Mouse (Mus musculus) CH12.LX (cell line): ENCODE data around the gene Npas4. TPM values are rescaled to one million over a fixed set of nuclear protein-coding genes. Genes with fewer than 3 reads are reported as not detected.

Source experiments
- DNase-seq: peaks from one replicate; pipeline ENCODE4 v3.0.0-alpha.2; 2013; ENCODE audit errors: extremely low read depth
- H3K27ac ChIP-seq: 2 replicates; pipeline ENCODE4 v1.5.1; 2012; ENCODE audit warnings: low read depth, mild to moderate bottlenecking, control low read depth, moderate library complexity; ENCODE audit not compliant: insufficient read depth
- H3K27me3 ChIP-seq: replicated peaks from 2 replicates; pipeline ENCODE3; 2012; ENCODE audit warnings: inconsistent platforms
- H3K36me3 ChIP-seq, 2 experiments: replicated peaks in 1 of 2; 2 replicates each; pipeline versions ENCODE3 to v1.6.1; 2012; ENCODE audit warnings: inconsistent platforms in 1 of 2, low read length in 1 of 2, mild to moderate bottlenecking in 1 of 2, mixed read lengths in 1 of 2, moderate library complexity in 1 of 2; ENCODE audit not compliant: control insufficient read depth in 1 of 2, insufficient read depth in 1 of 2
- H3K4me1 ChIP-seq, 2 experiments: 2 replicates each; pipeline ENCODE4 v1.6.1; 2012; ENCODE audit warnings: inconsistent platforms in 1 of 2, moderate library complexity in 1 of 2; ENCODE audit not compliant: insufficient read depth in 2 of 2, control insufficient read depth in 1 of 2
- H3K4me2 ChIP-seq: 2 replicates; pipeline ENCODE4 v1.6.1; 2012; ENCODE audit warnings: low read depth, mild to moderate bottlenecking, control low read depth; ENCODE audit not compliant: poor library complexity, insufficient read depth, severe bottlenecking
- H3K4me3 ChIP-seq, 3 experiments: fragments of 150-350 bp in 1 of 3; sonication (generic) in 1 of 3; replicated peaks in 1 of 3; 2 replicates each; pipeline versions ENCODE3 to v1.5.1; 2011 to 2012; ENCODE audit warnings: low read depth in 2 of 3, low read length in 2 of 3, mild to moderate bottlenecking in 2 of 3, moderate library complexity in 2 of 3, control low read depth in 1 of 3, improper control_type of control experiment in 1 of 3, inconsistent platforms in 1 of 3, mixed read lengths in 1 of 3; ENCODE audit not compliant: poor library complexity in 1 of 3
- H3K79me2 ChIP-seq: replicated peaks from 2 replicates; pipeline ENCODE4 v1.6.1; 2012; ENCODE audit warnings: mild to moderate bottlenecking, moderate library complexity; ENCODE audit not compliant: control insufficient read depth, poor library complexity, insufficient read depth, severe bottlenecking; ENCODE audit errors: extremely low read depth
- H3K9ac ChIP-seq: 2 replicates; pipeline ENCODE4 v1.6.1; 2012; ENCODE audit warnings: low read depth, mild to moderate bottlenecking, control low read depth, moderate library complexity; ENCODE audit not compliant: insufficient read depth
- H3K9me3 ChIP-seq: replicated peaks from 2 replicates; pipeline ENCODE3; 2012; ENCODE audit warnings: low read length, inconsistent platforms, mixed read lengths
- BHLHE40 ChIP-seq: IDR thresholded peaks from 2 replicates; pipeline ENCODE4 v1.6.1; 2011; ENCODE audit warnings: mild to moderate bottlenecking, low read depth, low read length, improper control_type of control experiment
- CHD1 ChIP-seq: IDR thresholded peaks from 2 replicates; pipeline ENCODE4 v1.6.1; 2012; ENCODE audit warnings: low read depth, low read length, improper control_type of control experiment, inconsistent platforms
- CHD2 ChIP-seq: IDR thresholded peaks from 2 replicates; pipeline ENCODE4 v1.6.1; 2011; ENCODE audit warnings: low read length, improper control_type of control experiment
- CTCF ChIP-seq, 2 experiments: IDR thresholded peaks in 1 of 2; conservative IDR thresholded peaks in 1 of 2; 2 replicates each; pipeline ENCODE4 v1.5.1; 2011 to 2012; ENCODE audit warnings: low read depth in 2 of 2, low read length in 2 of 2, improper control_type of control experiment in 1 of 2, inconsistent platforms in 1 of 2, mild to moderate bottlenecking in 1 of 2, moderate library complexity in 1 of 2
- E2F4 ChIP-seq: IDR thresholded peaks from 2 replicates; pipeline ENCODE4 v1.6.1; 2011; ENCODE audit warnings: low read depth, low read length, improper control_type of control experiment; ENCODE audit not compliant: insufficient replicate concordance
- ELF1 ChIP-seq: IDR thresholded peaks from 2 replicates; pipeline ENCODE4 v1.6.1; 2014; ENCODE audit warnings: low read depth, mild to moderate bottlenecking, inconsistent platforms, low read length, improper control_type of control experiment
- EP300 ChIP-seq: IDR thresholded peaks from 2 replicates; pipeline ENCODE4 v1.6.1; 2011; ENCODE audit warnings: low read length, improper control_type of control experiment
- ETS1 ChIP-seq: conservative IDR thresholded peaks from 2 replicates; pipeline ENCODE4 v1.6.1; 2012; ENCODE audit warnings: low read depth, mild to moderate bottlenecking, inconsistent platforms, low read length, improper control_type of control experiment, moderate library complexity
- GABPA ChIP-seq: IDR thresholded peaks from 2 replicates; pipeline ENCODE4 v1.6.1; 2012; ENCODE audit warnings: low read depth, low read length, improper control_type of control experiment, inconsistent platforms; ENCODE audit not compliant: insufficient replicate concordance
- HCFC1 ChIP-seq: IDR thresholded peaks from 2 replicates; pipeline ENCODE4 v1.6.1; 2012; ENCODE audit warnings: low read depth, mild to moderate bottlenecking, inconsistent platforms, low read length, improper control_type of control experiment
- IRF4 ChIP-seq: IDR thresholded peaks from 2 replicates; pipeline ENCODE4 v1.6.1; 2014; ENCODE audit warnings: low read depth, mild to moderate bottlenecking, inconsistent platforms, low read length, improper control_type of control experiment
- JUN ChIP-seq: IDR thresholded peaks from 2 replicates; pipeline ENCODE4 v1.6.1; 2011; ENCODE audit warnings: low read depth, mild to moderate bottlenecking, low read length, improper control_type of control experiment, moderate library complexity; ENCODE audit not compliant: insufficient read depth
- JUND ChIP-seq: conservative IDR thresholded peaks from 2 replicates; pipeline ENCODE4 v1.6.1; 2011; ENCODE audit warnings: low read depth, low read length, improper control_type of control experiment
- KAT2A ChIP-seq: IDR thresholded peaks from 2 replicates; pipeline ENCODE4 v1.6.1; 2012; ENCODE audit warnings: low read length, improper control_type of control experiment, inconsistent platforms; ENCODE audit not compliant: insufficient replicate concordance
- MAFK ChIP-seq: IDR thresholded peaks from 2 replicates; pipeline ENCODE4 v1.6.1; 2011; ENCODE audit warnings: low read length, improper control_type of control experiment; ENCODE audit not compliant: insufficient replicate concordance
- MAX ChIP-seq: IDR thresholded peaks from 2 replicates; pipeline ENCODE4 v1.6.1; 2011; ENCODE audit warnings: low read length, improper control_type of control experiment
- MAZ ChIP-seq: IDR thresholded peaks from 2 replicates; pipeline ENCODE4 v1.6.1; 2012; ENCODE audit warnings: low read depth, mild to moderate bottlenecking, inconsistent platforms, low read length, improper control_type of control experiment, moderate library complexity
- MEF2A ChIP-seq: IDR thresholded peaks from 2 replicates; pipeline ENCODE4 v1.6.1; 2014; ENCODE audit warnings: low read depth, mild to moderate bottlenecking, inconsistent platforms, low read length, improper control_type of control experiment, borderline replicate concordance
- MXI1 ChIP-seq: IDR thresholded peaks from 2 replicates; pipeline ENCODE4 v1.6.1; 2011; ENCODE audit warnings: mild to moderate bottlenecking, low read depth, low read length, improper control_type of control experiment
- MYC ChIP-seq: IDR thresholded peaks from 2 replicates; pipeline ENCODE4 v1.6.1; 2011; ENCODE audit warnings: low read depth, mild to moderate bottlenecking, improper control_type of control experiment, low read length
- NELFE ChIP-seq: IDR thresholded peaks from 2 replicates; pipeline ENCODE4 v1.6.1; 2011; ENCODE audit warnings: low read depth, low read length, improper control_type of control experiment
- NRF1 ChIP-seq: IDR thresholded peaks from 2 replicates; pipeline ENCODE4 v1.6.1; 2014; ENCODE audit warnings: low read depth, mild to moderate bottlenecking, inconsistent platforms, low read length, improper control_type of control experiment, moderate library complexity
- PAX5 ChIP-seq: IDR thresholded peaks from 2 replicates; pipeline ENCODE4 v1.6.1; 2012; ENCODE audit warnings: low read length, inconsistent platforms, mixed read lengths
- POLR2A ChIP-seq: IDR thresholded peaks from 2 replicates; pipeline ENCODE4 v1.6.1; 2011; ENCODE audit warnings: low read depth, mild to moderate bottlenecking, improper control_type of control experiment, low read length
- POLR2AphosphoS2 ChIP-seq: IDR thresholded peaks from 2 replicates; pipeline ENCODE4 v1.6.1; 2011; ENCODE audit warnings: low read depth, low read length, improper control_type of control experiment
- RAD21 ChIP-seq: IDR thresholded peaks from 2 replicates; pipeline ENCODE4 v1.6.1; 2011; ENCODE audit warnings: low read depth, mild to moderate bottlenecking, low read length, improper control_type of control experiment, moderate library complexity
- RCOR1 ChIP-seq: conservative IDR thresholded peaks from 2 replicates; pipeline ENCODE4 v1.6.1; 2012; ENCODE audit warnings: low read depth, mild to moderate bottlenecking, inconsistent platforms, low read length, improper control_type of control experiment
- SIN3A ChIP-seq: IDR thresholded peaks from 2 replicates; pipeline ENCODE4 v1.6.1; 2012; ENCODE audit warnings: low read length, improper control_type of control experiment, inconsistent platforms
- SMC3 ChIP-seq: IDR thresholded peaks from 2 replicates; pipeline ENCODE4 v1.6.1; 2011; ENCODE audit warnings: low read depth, low read length, improper control_type of control experiment
- TBP ChIP-seq: conservative IDR thresholded peaks from 2 replicates; pipeline ENCODE4 v1.6.1; 2011; ENCODE audit warnings: low read depth, low read length, improper control_type of control experiment
- TCF12 ChIP-seq: IDR thresholded peaks from 2 replicates; pipeline ENCODE4 v1.6.1; 2014; ENCODE audit warnings: low read depth, mild to moderate bottlenecking, inconsistent platforms, low read length, improper control_type of control experiment
- UBTF ChIP-seq: IDR thresholded peaks from 2 replicates; pipeline ENCODE4 v1.6.1; 2012; ENCODE audit warnings: low read depth, mild to moderate bottlenecking, inconsistent platforms, low read length, improper control_type of control experiment, moderate library complexity
- USF1 ChIP-seq: IDR thresholded peaks from 2 replicates; pipeline ENCODE4 v1.6.1; 2014; ENCODE audit warnings: low read depth, mild to moderate bottlenecking, inconsistent platforms, low read length, improper control_type of control experiment
- USF2 ChIP-seq: conservative IDR thresholded peaks from 2 replicates; pipeline ENCODE4 v1.6.1; 2011; ENCODE audit warnings: low read depth, low read length, improper control_type of control experiment
- ZC3H11A ChIP-seq: IDR thresholded peaks from 2 replicates; pipeline ENCODE4 v1.6.1; 2012; ENCODE audit warnings: low read depth, mild to moderate bottlenecking, inconsistent platforms, low read length, improper control_type of control experiment
- ZKSCAN1 ChIP-seq: IDR thresholded peaks from 2 replicates; pipeline ENCODE4 v1.6.1; 2012; ENCODE audit warnings: low read depth, inconsistent platforms, low read length, improper control_type of control experiment, borderline replicate concordance
- ZMIZ1 ChIP-seq: IDR thresholded peaks from 2 replicates; pipeline ENCODE4 v1.6.1; 2012; ENCODE audit warnings: low read depth, mild to moderate bottlenecking, inconsistent platforms, low read length, improper control_type of control experiment
- ZNF384 ChIP-seq: IDR thresholded peaks from 2 replicates; pipeline ENCODE4 v1.6.1; 2012; ENCODE audit warnings: low read depth, low read length, improper control_type of control experiment, inconsistent platforms
- dilution Hi-C: fragments of 300-500 bp; cut with MboI; formaldehyde crosslinking; loops from 2 replicates; pipeline ENCODE4 v1.14.3; 2020; ENCODE audit warnings: low sequenced_read_pairs; ENCODE audit not compliant: extremely low pct_unique_long_range_greater_than_20kb, extremely low pct_ligation_motif_present
- in situ Hi-C: fragments of 300-500 bp; cut with MboI; formaldehyde crosslinking; loops from 3 replicates; pipeline ENCODE4 v1.14.3; 2019; ENCODE audit warnings: low sequenced_read_pairs, low pct_ligation_motif_present, low pct_unique_long_range_greater_than_20kb, mixed read lengths
- polyA plus RNA-seq: library from polyadenylated mRNA; unstranded; fragments of >175 nt; gene quantifications from 2 replicates; pipeline ENCODE4 v1.2.1, GENCODE M21; 2012; ENCODE audit warnings: low read depth; ENCODE audit not compliant: insufficient read length
- total RNA-seq, 2 experiments: library from RNA; depleted of rRNA; stranded (reverse); fragments of 300-350 nt in 1 of 2; fragments of >200 nt in 1 of 2; gene quantifications; 2 replicates each; pipeline ENCODE4 v1.2.3; 2012 to 2014

The Npas4 gene
- total and polyA plus RNA-seq, 3 experiments: not detected

- peaks cover 11% of the 10 kb centered on the region for H3K79me2 ChIP-seq
- no peak for TF ChIP-seq UBTF
- TF ChIP-seq ZKSCAN1: no peak
- no peak for TF ChIP-seq SMC3
- no peak for TF ChIP-seq ETS1
- peak; percentile 13; the same call in 1 of the 2 replicates for TF ChIP-seq IRF4
- TF ChIP-seq ZMIZ1: no peak
- peak; percentile 68; the same call in 1 of the 2 replicates for TF ChIP-seq CHD2
- 0 out of 2 replicates have a peak, but pooled peaks have one; percentile 26 for TF ChIP-seq E2F4
- TF ChIP-seq NRF1: peak; percentile 70
- peak; percentile 98 for TF ChIP-seq ELF1
- no peak for TF ChIP-seq USF1
- no peak for TF ChIP-seq POLR2AphosphoS2
- TF ChIP-seq MEF2A: no peak
- TF ChIP-seq MAFK: peak; percentile 93
- TF ChIP-seq GABPA: no peak
- TF ChIP-seq JUND: no peak
- TF ChIP-seq RAD21: no peak
- no peak for TF ChIP-seq POLR2A
- TF ChIP-seq ZC3H11A: no peak
- no peak for TF ChIP-seq MYC
- TF ChIP-seq HCFC1: no peak
- TF ChIP-seq PAX5: no peak
- no peak for TF ChIP-seq JUN
- no peak for TF ChIP-seq ZNF384
- TF ChIP-seq CTCF (conservative IDR thresholded peaks at IDR 0.05 in 1 of 2, IDR thresholded peaks at IDR 0.05 in 1 of 2; ENCODE audit: low read depth in 2 of 2, low read length in 2 of 2): no peak
- no peak for TF ChIP-seq TCF12
- peak; percentile 58 for TF ChIP-seq BHLHE40
- TF ChIP-seq MAX: no peak; the same call in 1 of the 2 replicates
- no peak for TF ChIP-seq CHD1
- TF ChIP-seq RCOR1: no peak
- TF ChIP-seq SIN3A: no peak
- peak; percentile 100 for TF ChIP-seq TBP
- TF ChIP-seq MXI1: 0 out of 2 replicates have a peak, but pooled peaks have one; percentile 53
- no peak for TF ChIP-seq NELFE
- no peak for TF ChIP-seq USF2
- peak; percentile 74; the same call in 1 of the 2 replicates for TF ChIP-seq KAT2A
- TF ChIP-seq EP300: 0 out of 2 replicates have a peak, but pooled peaks have one; percentile 14
- TF ChIP-seq MAZ: no peak
- H3K4me2 ChIP-seq: peak overlapping the region; percentile 82
- peak overlapping the region; percentile 62; the same call in 1 of the 2 replicates for H3K9ac ChIP-seq
- peak; percentile 87 for DNase-seq
- in situ Hi-C loops: no loop called here
- H3K9me3 ChIP-seq: no peaks in the 10 kb centered on the region
- dilution Hi-C loops: no loop called here
- H3K27ac ChIP-seq: no peak overlapping the region
- peak overlapping the region; percentile 69 to 86 (median 79) for H3K4me3 ChIP-seq
- H3K36me3 ChIP-seq: peaks cover 3 to 7% of the 10 kb centered on the region in 2 experiments
- peaks cover 7% of the 10 kb centered on the region for H3K27me3 ChIP-seq
- peaks cover 12 to 37% of the 10 kb centered on the region in 2 experiments for H3K4me1 ChIP-seq
Observed at GRCm38 (mm10) chr19:5037678-5038571, 47.8 kb upstream of the Npas4 start.
